Mouse (Mus musculus) G1E (cell line): ENCODE measurements around the gene Cstf3.

Experiments used
- CTCF ChIP-seq: IDR thresholded peaks from 2 replicates; pipeline ENCODE4 v1.5.1; 2012; ENCODE audit warnings: low read depth, low read length, inconsistent platforms, mixed read lengths
- GATA1 ChIP-seq: IDR thresholded peaks from 2 replicates; pipeline ENCODE4 v1.6.1; 2012; ENCODE audit warnings: borderline replicate concordance, low read length, inconsistent platforms, mixed read lengths
- GATA2 ChIP-seq: IDR thresholded peaks from 2 replicates; pipeline ENCODE4 v1.6.1; 2012; ENCODE audit warnings: low read depth, low read length, inconsistent platforms, borderline replicate concordance
- POLR2AphosphoS5 ChIP-seq: IDR thresholded peaks from 2 replicates; pipeline ENCODE4 v1.6.1; 2012; ENCODE audit warnings: low read depth, low read length, inconsistent platforms; ENCODE audit not compliant: insufficient replicate concordance

DNA sequence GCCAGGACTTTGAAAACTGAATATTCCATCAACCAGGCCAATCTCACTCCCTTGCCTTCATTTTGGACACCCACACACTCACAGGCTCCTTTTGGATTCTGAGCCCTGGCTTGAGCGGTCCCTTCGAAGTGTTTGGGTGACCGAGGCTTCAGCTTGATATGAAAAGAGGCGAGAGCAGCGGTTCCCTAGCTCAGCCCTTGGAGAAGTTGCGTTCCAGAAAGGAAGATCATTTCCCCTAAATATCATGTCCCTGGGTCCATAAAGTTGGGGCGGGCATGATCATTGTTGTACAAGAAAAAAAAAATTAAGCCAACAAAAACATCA lies 122.1 kb downstream of the Cstf3 start:
- no peak for TF ChIP-seq CTCF
- no peak for TF ChIP-seq GATA2
- TF ChIP-seq POLR2AphosphoS5, result no peak
- no peak for TF ChIP-seq GATA1
